Mouse (Mus musculus): Measurements from ENCODE around the gene Rad52. TPM values are rescaled to one million over a fixed set of nuclear protein-coding genes. Genes with fewer than 3 reads are reported as not detected.
A peak's percentile ranks its signal among the peaks of the same experiment; 100 is the strongest.

Rad52 gene
- total RNA-seq (2017), result 12.2 and 36.2 TPM in 2 replicates

DNA sequence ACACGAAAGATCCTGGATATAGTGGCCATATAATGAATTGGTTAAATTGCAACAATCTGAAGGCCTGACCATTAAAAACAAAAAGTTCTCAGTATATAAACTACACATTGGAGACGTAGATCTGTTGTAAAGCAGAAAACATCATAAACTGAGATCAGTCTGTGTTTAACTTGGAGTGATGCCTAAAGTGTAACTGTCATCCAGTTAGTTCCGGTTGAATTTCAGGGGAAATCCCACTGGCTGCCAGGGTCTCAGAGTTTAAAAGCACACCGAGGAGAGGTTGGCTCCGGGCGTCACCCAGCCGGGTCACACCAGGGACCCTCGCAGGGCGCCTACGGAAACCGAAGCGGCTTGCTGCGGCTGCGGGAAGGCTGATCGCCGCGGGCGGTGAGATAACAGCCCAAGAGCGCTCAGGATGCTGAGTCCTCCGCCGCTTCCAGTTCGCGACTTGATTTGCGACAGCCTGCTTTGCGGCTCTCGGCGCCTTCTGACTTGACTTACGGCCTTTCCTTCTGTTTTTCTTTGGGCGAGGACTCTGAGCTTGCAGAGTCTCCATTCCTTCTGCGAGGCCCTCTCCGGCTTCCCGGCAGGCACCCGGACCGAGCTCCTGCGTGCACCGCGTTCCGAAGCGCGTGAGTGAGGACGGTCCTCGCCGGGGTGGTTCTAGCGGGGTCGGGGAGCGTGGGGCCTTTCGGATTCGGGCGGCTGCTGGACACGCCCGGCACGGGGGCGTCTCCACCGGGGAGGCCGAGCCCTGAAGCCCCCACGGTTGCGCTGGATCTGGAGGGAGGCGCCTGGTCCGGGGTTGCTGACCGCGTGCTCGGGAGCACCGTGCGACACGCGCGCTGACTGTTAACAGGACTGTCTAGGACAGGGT is at the start of gene Rad52:
Rad52 (plus strand) TSS at position 495 of the 877 bp plus-strand sequence.
- peak; percentile 75 to 94 for ATAC-seq (replicated peaks in 1 of 2; ENCODE audit: insufficient read depth in 1 of 2, low FRiP score in 2 of 2, low TSS enrichment in 1 of 2, low read depth in 1 of 2, poor library complexity in 2 of 2, severe bottlenecking in 2 of 2)

DNA sequence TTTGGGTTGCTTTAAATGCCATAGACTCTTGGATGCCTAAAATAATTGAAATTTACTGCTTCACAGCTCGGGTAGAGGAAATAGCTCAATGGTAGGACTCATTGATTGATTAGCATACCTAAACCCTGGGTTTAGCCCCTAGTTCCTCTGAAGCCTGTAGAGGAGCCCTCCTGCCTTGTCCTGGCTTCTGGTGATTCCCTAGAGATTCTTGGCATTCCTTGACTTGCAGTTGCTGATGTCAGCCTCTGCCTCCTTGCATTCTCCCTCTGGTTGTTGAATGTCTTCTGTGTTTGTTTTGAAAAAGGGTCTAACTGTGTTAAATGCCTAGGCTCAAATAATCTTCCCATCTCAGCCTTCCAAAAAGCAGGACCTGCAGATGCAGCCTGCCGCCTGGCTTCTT is 48.3 kb upstream of the Rad52 start:
- ATAC-seq (replicated peaks in 1 of 2; ENCODE audit: insufficient read depth in 1 of 2, low FRiP score in 2 of 2, low TSS enrichment in 1 of 2, low read depth in 1 of 2, poor library complexity in 2 of 2, severe bottlenecking in 2 of 2), result no peak

DNA sequence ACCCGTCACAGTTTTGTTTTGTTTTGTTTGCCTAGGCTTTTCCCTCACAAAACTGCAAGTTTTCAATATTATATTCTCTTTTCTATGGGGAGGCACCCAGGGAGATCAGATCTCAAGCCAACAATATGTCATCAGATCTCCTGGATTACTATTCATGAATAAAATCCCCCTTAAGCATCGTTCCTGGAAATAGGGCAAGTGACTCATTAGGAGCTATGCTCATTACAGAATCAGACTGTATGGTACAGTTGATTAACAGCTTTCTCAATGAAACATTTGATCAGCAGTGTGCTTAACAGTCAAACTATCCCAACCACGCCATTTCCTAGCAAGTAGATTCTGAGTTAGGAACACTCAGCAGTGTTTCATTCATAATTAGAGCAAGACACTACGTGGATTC is 47.0 kb upstream of the Rad52 start:
- ATAC-seq (replicated peaks in 1 of 2; ENCODE audit: insufficient read depth in 1 of 2, low FRiP score in 2 of 2, low TSS enrichment in 1 of 2, low read depth in 1 of 2, poor library complexity in 2 of 2, severe bottlenecking in 2 of 2), result no peak

DNA sequence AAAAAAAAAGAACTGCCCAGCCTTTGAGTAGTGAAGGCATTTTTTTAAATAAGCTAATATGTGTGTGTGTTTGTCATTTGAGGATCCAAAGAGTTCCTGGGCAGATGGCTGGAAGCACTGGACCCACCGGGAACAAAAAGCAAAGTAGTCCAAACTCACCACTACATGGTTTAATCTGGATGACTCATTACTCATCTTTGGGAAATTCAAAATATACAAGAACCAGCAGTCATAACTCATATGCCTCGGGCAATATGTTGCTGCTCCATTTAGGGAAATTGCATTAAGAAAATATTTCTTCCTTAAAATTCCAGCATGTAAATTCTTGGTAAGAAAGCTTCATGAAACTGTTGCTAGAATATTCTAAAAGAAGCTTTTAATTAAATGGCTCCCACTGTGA is 42.3 kb upstream of the Rad52 start:
- ATAC-seq (replicated peaks in 1 of 2; ENCODE audit: insufficient read depth in 1 of 2, low FRiP score in 2 of 2, low TSS enrichment in 1 of 2, low read depth in 1 of 2, poor library complexity in 2 of 2, severe bottlenecking in 2 of 2), result no peak

DNA sequence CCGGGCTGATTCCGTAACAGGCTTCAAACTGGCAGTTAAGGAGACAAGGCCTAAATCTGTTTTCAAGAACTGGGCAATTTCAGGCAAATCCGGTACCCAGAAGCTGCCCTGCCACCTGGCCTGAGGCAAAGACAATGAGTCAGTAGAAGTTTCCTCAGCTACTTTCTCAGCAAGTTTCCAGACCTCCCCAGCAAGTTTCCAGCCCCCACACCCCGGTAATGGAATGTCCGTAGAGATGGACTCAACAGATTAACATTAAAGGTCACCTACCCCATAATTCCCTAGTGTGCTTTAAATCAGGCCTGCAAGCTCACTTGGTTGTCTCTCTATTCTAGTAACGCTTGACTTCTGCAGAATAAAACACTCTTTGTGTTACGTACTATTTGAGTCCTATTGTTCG is 41.0 kb upstream of the Rad52 start:
- no peak for ATAC-seq (replicated peaks in 1 of 2; ENCODE audit: insufficient read depth in 1 of 2, low FRiP score in 2 of 2, low TSS enrichment in 1 of 2, low read depth in 1 of 2, poor library complexity in 2 of 2, severe bottlenecking in 2 of 2)

DNA sequence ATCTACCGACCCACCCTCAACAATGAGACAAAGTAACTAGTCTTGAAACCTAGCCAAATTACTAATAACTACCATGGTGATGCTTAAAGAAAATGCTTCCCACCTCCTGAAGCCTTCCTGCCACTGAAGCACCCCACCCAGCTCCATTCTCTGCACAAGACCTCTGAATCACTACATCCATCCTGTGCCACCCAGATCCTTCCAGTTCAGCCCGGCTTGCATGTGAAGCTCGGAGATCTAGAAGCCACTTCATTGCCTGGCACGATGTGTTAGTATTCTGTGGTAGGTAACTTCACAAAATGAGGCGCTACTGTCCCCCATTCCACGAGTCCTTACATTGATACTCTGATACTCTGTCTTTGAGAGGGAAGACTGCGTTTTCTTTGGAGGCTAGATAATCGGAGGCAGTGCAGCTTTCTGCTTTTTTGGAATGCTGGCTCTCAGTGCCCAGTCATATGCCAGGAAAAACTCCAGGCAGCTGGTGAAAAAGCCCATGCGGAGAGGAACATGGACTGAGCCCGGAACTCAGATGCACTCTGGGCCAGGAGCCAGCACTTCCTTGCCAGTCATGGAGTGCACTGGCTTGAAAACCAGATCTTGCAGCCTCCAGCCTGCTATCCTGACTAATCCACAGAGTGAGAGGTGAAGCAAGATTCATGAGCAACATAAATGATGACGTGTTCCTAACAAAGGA is 38.0 kb upstream of the Rad52 start:
- ATAC-seq (replicated peaks in 1 of 2; ENCODE audit: insufficient read depth in 1 of 2, low FRiP score in 2 of 2, low TSS enrichment in 1 of 2, low read depth in 1 of 2, poor library complexity in 2 of 2, severe bottlenecking in 2 of 2), result no peak

DNA sequence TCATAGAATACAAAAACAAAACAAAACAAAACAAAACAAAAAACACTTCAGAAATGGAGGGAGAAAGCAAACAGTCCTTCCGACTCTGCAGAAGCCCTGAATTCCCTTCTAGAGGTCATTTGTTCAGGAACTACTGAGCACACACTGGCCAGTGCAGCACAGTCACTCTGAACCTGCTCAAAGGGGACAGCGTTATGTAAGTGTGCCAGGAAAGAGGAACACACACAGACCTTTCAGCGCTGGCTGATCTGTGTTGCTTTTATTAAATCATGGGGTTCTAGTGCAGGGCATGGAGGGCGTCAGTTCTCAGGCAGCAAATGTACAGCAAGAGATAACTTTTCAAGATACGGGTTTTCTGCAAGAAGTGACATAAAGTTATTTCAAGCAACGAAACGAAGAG is 19.3 kb upstream of the Rad52 start:
- peak; percentile 56 to 82; a peak in 1 of 4 replicates for ATAC-seq (replicated peaks in 1 of 2; ENCODE audit: insufficient read depth in 1 of 2, low FRiP score in 2 of 2, low TSS enrichment in 1 of 2, low read depth in 1 of 2, poor library complexity in 2 of 2, severe bottlenecking in 2 of 2)

DNA sequence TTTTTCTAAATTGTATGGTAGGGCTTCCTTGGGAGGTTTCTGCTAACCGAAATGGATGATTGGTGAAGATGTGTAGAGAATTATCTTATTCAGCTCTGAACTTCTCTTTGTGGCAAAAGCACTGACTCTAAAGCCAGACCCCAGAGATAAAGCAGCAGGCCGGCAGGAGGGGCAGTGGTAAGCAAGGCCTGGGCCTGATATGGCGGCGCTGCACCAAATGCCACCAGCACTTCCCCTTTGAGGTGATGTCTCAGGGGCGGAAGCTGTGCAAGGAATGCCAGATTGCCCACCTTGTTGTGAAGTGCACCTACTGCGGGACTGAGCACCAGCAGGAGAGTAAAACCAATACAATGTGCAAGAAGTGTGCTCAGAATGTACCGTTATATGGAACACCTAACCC is 9.8 kb upstream of the Rad52 start:
- ATAC-seq (replicated peaks in 1 of 2; ENCODE audit: insufficient read depth in 1 of 2, low FRiP score in 2 of 2, low TSS enrichment in 1 of 2, low read depth in 1 of 2, poor library complexity in 2 of 2, severe bottlenecking in 2 of 2), result peak; percentile 51 to 53; a peak in 3 of 4 replicates

DNA sequence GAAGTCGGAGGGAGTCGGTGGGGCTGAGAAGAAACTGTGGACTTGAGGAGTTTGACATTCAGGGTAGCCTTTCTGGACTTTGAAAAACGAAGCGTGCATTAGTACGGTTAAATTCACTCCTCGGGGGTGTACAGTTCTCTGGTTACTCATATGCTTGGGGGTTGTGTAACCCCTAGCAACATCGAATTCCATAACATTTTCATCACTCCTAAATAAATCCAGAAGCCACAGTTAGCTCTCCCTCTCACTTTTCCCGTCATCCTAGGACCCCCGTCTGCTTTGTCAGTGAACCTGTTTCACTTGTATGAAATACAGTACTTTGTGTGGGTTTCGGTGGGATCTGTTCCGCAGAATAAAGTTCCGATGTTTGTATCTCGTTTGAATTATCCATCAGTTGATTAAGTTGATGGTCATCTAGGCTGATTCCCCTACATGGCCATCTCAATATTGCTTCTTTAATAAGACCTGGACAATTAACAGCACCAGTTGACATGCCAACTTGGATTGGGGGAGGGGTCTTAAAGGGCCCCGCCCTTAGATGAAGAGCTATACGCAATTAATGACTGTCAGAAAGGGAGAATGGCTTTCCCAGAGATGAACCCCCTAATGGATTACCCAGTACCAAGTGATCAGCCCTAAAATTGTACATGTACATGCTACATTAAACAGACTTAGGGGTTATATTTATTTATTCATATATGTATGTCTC is 737 bp downstream of the Rad52 start:
- no peak for ATAC-seq (replicated peaks in 1 of 2; ENCODE audit: insufficient read depth in 1 of 2, low FRiP score in 2 of 2, low TSS enrichment in 1 of 2, low read depth in 1 of 2, poor library complexity in 2 of 2, severe bottlenecking in 2 of 2)

DNA sequence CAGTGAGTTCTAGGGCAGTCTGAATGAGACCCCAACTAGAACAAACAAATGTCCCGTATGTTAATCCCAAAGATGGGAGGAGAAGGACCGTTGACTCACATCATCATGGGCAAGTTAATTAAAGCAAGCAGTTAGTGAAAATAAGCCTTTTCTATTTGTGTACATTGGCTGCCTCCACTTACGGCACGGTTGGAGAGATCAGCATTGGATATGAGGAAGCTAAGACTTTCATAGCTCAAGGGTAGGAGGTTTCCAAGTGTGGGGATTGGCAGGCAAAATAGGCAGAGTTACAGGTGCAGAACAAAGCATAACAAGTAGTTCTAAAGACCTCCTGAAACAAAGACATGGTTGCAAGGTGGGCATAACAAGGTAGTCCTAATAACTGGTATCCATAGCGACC is 3.0 kb downstream of the Rad52 start:
- ATAC-seq (replicated peaks in 1 of 2; ENCODE audit: insufficient read depth in 1 of 2, low FRiP score in 2 of 2, low TSS enrichment in 1 of 2, low read depth in 1 of 2, poor library complexity in 2 of 2, severe bottlenecking in 2 of 2), result no peak

DNA sequence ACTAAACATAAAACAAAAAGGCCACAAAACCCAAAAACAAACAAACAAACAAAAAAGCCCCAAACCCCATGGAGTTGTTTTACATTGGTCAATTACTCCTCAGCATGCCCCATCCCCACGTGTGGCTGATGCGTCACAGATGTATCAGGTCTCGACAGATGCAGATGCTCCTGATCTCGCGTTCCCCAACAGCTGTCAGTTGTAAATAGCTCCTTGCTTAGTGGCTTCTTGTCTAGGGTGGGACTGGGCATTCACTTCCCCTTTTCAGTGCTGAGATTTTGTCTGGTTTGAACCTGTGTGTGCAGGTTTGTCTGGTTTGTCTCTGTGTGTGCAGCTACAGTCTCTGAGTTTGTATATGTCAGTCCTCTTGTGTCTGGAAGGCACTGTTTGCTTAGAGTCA is 9.5 kb downstream of the Rad52 start:
- 0 out of 4 replicates have a peak, but pooled peaks of 1 of the 2 experiments have one; percentile 22 for ATAC-seq (replicated peaks in 1 of 2; ENCODE audit: insufficient read depth in 1 of 2, low FRiP score in 2 of 2, low TSS enrichment in 1 of 2, low read depth in 1 of 2, poor library complexity in 2 of 2, severe bottlenecking in 2 of 2)

DNA sequence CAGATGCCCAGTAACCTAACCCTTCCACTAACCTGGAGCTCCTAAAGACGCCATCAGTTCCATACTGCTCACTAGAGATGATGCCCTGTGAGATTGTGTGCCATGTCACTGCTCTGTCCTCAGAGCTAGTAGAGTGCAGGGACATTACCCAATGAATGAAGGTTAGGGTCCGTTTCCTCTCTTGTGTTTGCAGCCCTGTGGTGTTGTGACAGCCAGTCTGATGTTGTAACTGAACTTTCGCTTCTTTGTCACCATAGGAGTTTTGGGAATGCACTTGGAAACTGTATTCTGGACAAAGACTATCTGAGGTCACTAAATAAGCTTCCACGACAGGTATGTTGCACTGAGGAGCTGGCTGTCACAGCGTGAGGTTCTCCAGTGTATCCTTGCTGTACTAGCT is 13.2 kb downstream of the Rad52 start:
- no peak for ATAC-seq (replicated peaks in 1 of 2; ENCODE audit: insufficient read depth in 1 of 2, low FRiP score in 2 of 2, low TSS enrichment in 1 of 2, low read depth in 1 of 2, poor library complexity in 2 of 2, severe bottlenecking in 2 of 2)

DNA sequence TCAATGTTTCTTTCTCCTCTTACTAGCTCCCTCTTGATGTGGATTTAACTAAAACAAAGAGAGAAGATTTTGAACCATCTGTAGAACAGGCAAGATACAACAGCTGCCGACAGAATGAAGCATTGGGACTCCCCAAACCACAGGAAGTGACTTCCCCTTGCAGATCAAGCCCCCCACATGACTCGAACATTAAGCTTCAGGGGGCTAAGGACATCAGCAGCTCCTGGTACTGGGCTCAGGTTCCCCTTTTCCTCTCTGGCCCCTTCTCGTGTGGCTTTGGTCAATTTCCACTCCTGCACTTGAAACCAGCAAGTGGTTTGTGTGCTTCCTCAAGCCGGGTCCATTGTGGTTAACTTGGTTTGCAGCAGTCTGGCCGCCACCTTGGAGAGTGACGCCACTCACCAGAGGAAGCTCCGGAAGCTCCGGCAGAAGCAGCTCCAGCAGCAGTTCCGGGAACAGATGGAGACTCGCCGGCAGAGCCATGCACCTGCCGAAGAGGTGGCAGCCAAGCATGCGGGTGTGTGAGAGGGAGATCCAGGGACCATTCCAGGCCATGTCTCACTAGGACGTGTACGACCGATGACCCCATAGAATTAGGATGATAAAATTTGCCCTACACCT is 16.2 kb downstream of the Rad52 start:
- peak; percentile 94 to 95 for ATAC-seq (replicated peaks in 1 of 2; ENCODE audit: insufficient read depth in 1 of 2, low FRiP score in 2 of 2, low TSS enrichment in 1 of 2, low read depth in 1 of 2, poor library complexity in 2 of 2, severe bottlenecking in 2 of 2)

DNA sequence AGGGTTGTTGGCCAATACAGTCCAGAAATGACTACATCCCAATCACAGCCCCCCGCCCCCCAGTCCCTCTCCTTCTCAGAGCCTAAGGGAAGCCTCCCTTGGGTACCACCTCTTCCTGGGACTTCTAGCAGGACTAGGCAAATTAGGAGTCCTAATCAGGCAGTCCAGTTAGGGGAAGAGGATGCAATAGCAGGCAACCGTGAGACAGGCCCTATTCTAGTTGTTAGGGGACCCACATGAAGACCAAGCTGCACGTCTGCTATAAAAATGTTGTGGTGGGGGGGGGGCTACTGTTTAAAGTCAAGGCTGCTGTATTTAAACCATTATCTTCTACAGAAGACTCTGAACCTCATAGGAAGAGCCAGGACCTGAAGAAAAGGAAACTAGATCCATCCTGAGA is 19.6 kb downstream of the Rad52 start:
- no peak for ATAC-seq (replicated peaks in 1 of 2; ENCODE audit: insufficient read depth in 1 of 2, low FRiP score in 2 of 2, low TSS enrichment in 1 of 2, low read depth in 1 of 2, poor library complexity in 2 of 2, severe bottlenecking in 2 of 2)

DNA sequence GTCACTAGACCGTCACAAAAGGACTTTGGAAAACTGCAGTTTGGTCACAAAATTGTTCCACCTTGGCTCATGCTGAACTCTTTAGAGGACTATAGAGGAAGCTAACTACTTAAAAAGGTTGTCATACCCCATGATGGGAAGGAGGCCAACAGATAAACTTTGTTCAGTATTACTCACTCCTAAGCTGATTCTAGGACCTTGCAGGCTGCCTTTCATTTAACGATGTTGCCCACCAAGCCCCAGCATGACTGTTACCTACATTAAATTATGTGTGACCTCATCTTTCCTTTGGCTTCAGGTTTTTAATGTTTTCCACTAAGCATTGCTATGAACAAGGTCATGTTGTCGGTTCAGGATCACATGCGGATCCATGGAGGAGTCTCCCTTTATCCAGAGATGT is 20.0 kb downstream of the Rad52 start:
- no peak for ATAC-seq (replicated peaks in 1 of 2; ENCODE audit: insufficient read depth in 1 of 2, low FRiP score in 2 of 2, low TSS enrichment in 1 of 2, low read depth in 1 of 2, poor library complexity in 2 of 2, severe bottlenecking in 2 of 2)

DNA sequence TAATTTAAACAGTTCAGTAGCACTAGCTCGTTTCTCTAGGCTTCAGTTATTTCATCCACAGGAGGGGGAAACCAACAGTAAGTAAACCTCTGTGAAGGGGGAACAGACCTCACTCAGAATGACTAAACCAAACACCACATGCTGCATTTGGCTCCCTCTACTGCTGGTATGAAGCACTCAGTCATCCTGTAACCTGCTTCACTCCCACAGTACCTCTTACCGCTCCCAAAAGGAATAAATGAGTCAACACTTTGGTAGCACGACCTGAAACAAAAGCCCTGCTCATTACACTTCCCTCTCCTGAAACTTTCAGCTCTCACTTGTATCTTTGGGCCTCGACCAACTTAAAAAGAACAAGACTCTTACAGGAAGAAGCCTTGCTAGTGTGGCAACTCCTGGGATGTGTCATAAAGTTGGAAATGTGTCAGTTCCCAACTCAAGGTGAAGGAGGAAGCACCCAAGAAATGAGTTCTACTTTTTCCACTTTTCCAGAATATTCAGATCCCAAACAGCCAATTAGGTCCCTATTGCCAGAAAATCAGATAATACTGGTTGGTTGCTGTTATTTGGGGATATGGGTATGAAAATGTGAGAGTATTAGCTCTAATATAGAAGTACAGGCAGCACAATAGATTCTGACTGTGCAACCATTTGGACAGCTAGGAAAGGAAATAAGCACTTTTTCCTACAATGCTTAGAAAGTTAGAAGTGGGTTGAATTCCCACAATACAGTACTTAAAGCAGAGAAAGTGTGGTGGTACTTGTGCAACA is 21.9 kb downstream of the Rad52 start:
- ATAC-seq (replicated peaks in 1 of 2; ENCODE audit: insufficient read depth in 1 of 2, low FRiP score in 2 of 2, low TSS enrichment in 1 of 2, low read depth in 1 of 2, poor library complexity in 2 of 2, severe bottlenecking in 2 of 2), result peak in 1 of 2 experiments; percentile 17; a peak in 1 of 4 replicates
